Mouse (Mus musculus): ENCODE data around the gene Ptgfrn. TPM values are rescaled to one million over a fixed set of nuclear protein-coding genes. Genes with fewer than 3 reads are reported as not detected.

The Ptgfrn gene
- 5.2 and 5.5 TPM in 2 replicates for polyA plus RNA-seq (2012; rRNA removed)

GRCm38 (mm10) chr3:101110043-101110837, at the start of gene Ptgfrn:
Gene Ptgfrn (minus strand): TSS chr3:101110278.
- 2% methylated on average over 67 of the region's 81 CpGs for WGBS
- no peaks in the 10 kb centered on the region for H3K4me1 ChIP-seq (ENCODE audit: control insufficient read depth, insufficient read depth, low read length)
- H3K27ac ChIP-seq (ENCODE audit: insufficient read depth, low read depth, low read length) = no peak within 1 kb of the TSS
- H3K4me3 ChIP-seq (ENCODE audit: insufficient read depth, low read depth, low read length) = peak within 1 kb of the TSS; percentile 47
- no peaks in the 10 kb centered on the region for H3K27me3 ChIP-seq (replicated peaks; ENCODE audit: control insufficient read depth, insufficient read depth, low read length)
- TF ChIP-seq POLR2A (IDR thresholded peaks at IDR 0.05; ENCODE audit: low read depth, low read length) (no peak), CTCF (conservative IDR thresholded peaks at IDR 0.05; ENCODE audit: insufficient read depth, insufficient read length, low read depth, low read length) (no peak)
- no peaks in the 10 kb centered on the region for H3K36me3 ChIP-seq (ENCODE audit: control insufficient read depth, insufficient read depth, low read length)
- DNase-seq = peak; percentile 73

DNA sequence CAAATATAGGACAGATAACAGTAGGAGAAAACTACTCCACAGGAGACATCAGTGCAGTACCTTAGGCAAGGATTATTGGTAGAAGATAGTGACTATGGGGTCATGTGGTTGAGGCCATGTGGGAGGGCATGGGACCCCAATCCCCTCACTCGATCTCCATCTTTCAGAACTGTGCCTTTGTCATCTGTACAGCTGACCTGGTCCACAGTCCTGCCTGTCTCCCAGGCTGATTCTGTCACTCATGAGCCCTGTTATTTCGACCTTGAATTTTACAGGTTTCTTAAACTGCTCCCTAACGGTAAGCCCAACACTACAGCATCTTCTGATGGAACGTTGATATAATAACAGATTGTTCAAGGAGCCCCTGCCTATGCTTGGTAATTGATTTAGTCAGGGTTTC, 49.6 kb upstream of the Ptgfrn start:
- 90% methylated on average over 4 of the region's 4 CpGs for WGBS

GRCm38 (mm10) chr3:101154067-101154466, 44.0 kb upstream of the Ptgfrn start:
- Histone ChIP-seq H3K4me3 (ENCODE audit: insufficient read depth, low read depth, low read length) (no peak overlapping the region), H3K27me3 (replicated peaks; ENCODE audit: control insufficient read depth, insufficient read depth, low read length) (no peaks in the 10 kb centered on the region), H3K4me1 (ENCODE audit: control insufficient read depth, insufficient read depth, low read length) (no peaks in the 10 kb centered on the region), H3K27ac (ENCODE audit: insufficient read depth, low read depth, low read length) (no peak overlapping the region), H3K36me3 (ENCODE audit: control insufficient read depth, insufficient read depth, low read length) (no peaks in the 10 kb centered on the region)
- no peak for TF ChIP-seq CTCF (conservative IDR thresholded peaks at IDR 0.05; ENCODE audit: insufficient read depth, insufficient read length, low read depth, low read length)
- no peak for TF ChIP-seq POLR2A (IDR thresholded peaks at IDR 0.05; ENCODE audit: low read depth, low read length)
- 94% methylated on average over 1 of the region's 1 CpGs for WGBS
- DNase-seq = no peak

More for the DNA sequence above, 49.6 kb upstream of the Ptgfrn start:
- Histone ChIP-seq H3K27ac (ENCODE audit: insufficient read depth, low read depth, low read length) (no peak overlapping the region), H3K36me3 (ENCODE audit: control insufficient read depth, insufficient read depth, low read length) (no peaks in the 10 kb centered on the region), H3K4me3 (ENCODE audit: insufficient read depth, low read depth, low read length) (no peak overlapping the region), H3K27me3 (replicated peaks; ENCODE audit: control insufficient read depth, insufficient read depth, low read length) (no peaks in the 10 kb centered on the region), H3K4me1 (ENCODE audit: control insufficient read depth, insufficient read depth, low read length) (no peaks in the 10 kb centered on the region)
- TF ChIP-seq CTCF (conservative IDR thresholded peaks at IDR 0.05; ENCODE audit: insufficient read depth, insufficient read length, low read depth, low read length) (no peak), POLR2A (IDR thresholded peaks at IDR 0.05; ENCODE audit: low read depth, low read length) (no peak)
- no peak for DNase-seq

DNA sequence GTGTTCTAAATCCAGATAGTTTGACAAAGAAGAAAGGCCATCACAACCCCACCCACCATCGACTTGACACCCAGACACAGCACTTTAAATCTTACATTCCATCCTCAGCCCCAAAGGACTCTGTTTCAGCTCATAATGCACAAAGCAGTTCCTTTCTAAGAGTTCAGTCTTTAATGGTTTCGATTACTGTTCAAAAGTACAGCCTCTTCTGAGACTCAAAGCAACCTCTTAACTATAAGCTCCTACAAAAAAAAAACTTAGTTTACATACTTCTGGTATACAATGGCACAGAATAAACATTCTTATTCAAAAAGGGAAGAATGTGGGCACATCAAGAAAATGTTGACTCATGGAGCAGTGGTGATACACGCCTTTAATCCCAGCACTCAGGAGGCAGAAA, 43.3 kb upstream of the Ptgfrn start:
- no peak overlapping the region for H3K4me3 ChIP-seq (ENCODE audit: insufficient read depth, low read depth, low read length)
- H3K27ac ChIP-seq (ENCODE audit: insufficient read depth, low read depth, low read length) = no peak overlapping the region
- H3K36me3 ChIP-seq (ENCODE audit: control insufficient read depth, insufficient read depth, low read length) = no peaks in the 10 kb centered on the region
- no peaks in the 10 kb centered on the region for H3K4me1 ChIP-seq (ENCODE audit: control insufficient read depth, insufficient read depth, low read length)
- no peaks in the 10 kb centered on the region for H3K27me3 ChIP-seq (replicated peaks; ENCODE audit: control insufficient read depth, insufficient read depth, low read length)
- TF ChIP-seq POLR2A (IDR thresholded peaks at IDR 0.05; ENCODE audit: low read depth, low read length) (no peak), CTCF (conservative IDR thresholded peaks at IDR 0.05; ENCODE audit: insufficient read depth, insufficient read length, low read depth, low read length) (no peak)
- no peak for DNase-seq
- WGBS = 75% methylated on average over 3 of the region's 3 CpGs

GRCm38 (mm10) chr3:101146126-101146772, 36.2 kb upstream of the Ptgfrn start:
- Histone ChIP-seq H3K4me1 (ENCODE audit: control insufficient read depth, insufficient read depth, low read length) (no peaks in the 10 kb centered on the region), H3K27ac (ENCODE audit: insufficient read depth, low read depth, low read length) (no peak overlapping the region), H3K27me3 (replicated peaks; ENCODE audit: control insufficient read depth, insufficient read depth, low read length) (no peaks in the 10 kb centered on the region; the same call in 1 of the 2 replicates), H3K4me3 (ENCODE audit: insufficient read depth, low read depth, low read length) (no peak overlapping the region), H3K36me3 (ENCODE audit: control insufficient read depth, insufficient read depth, low read length) (no peaks in the 10 kb centered on the region)
- DNase-seq = peak; percentile 12
- 70% methylated on average over 7 of the region's 7 CpGs for WGBS
- TF ChIP-seq POLR2A (IDR thresholded peaks at IDR 0.05; ENCODE audit: low read depth, low read length) = no peak
- TF ChIP-seq CTCF (conservative IDR thresholded peaks at IDR 0.05; ENCODE audit: insufficient read depth, insufficient read length, low read depth, low read length) = no peak

GRCm38 (mm10) chr3:101145292-101146046, 35.4 kb upstream of the Ptgfrn start:
- TF ChIP-seq POLR2A (IDR thresholded peaks at IDR 0.05; ENCODE audit: low read depth, low read length) (no peak), CTCF (conservative IDR thresholded peaks at IDR 0.05; ENCODE audit: insufficient read depth, insufficient read length, low read depth, low read length) (no peak)

More at GRCm38 (mm10) chr3:101145292-101146046, 35.4 kb upstream of the Ptgfrn start:
- no peak overlapping the region for H3K27ac ChIP-seq (ENCODE audit: insufficient read depth, low read depth, low read length)
- 0 out of 2 replicates have a peak overlapping the region, but pooled peaks have one; percentile 19 for H3K4me3 ChIP-seq (ENCODE audit: insufficient read depth, low read depth, low read length)
- H3K4me1 ChIP-seq (ENCODE audit: control insufficient read depth, insufficient read depth, low read length) = no peaks in the 10 kb centered on the region
- H3K27me3 ChIP-seq (replicated peaks; ENCODE audit: control insufficient read depth, insufficient read depth, low read length) = no peaks in the 10 kb centered on the region; the same call in 1 of the 2 replicates
- WGBS = 40% methylated on average over 10 of the region's 10 CpGs
- H3K36me3 ChIP-seq (ENCODE audit: control insufficient read depth, insufficient read depth, low read length) = no peaks in the 10 kb centered on the region
- peak; percentile 36 for DNase-seq
